Mouse (Mus musculus) liver, adult 2 months (tissue): ENCODE measurements around the gene C730034F03Rik. TPM values are rescaled to one million over a fixed set of nuclear protein-coding genes. Genes with fewer than 3 reads are reported as not detected.

ENCODE experiments used
- DNase-seq: peaks from one replicate; pipeline ENCODE4 v3.0.0-alpha.2; 2011; ENCODE audit warnings: low read depth, low spot score; ENCODE audit errors: extremely low read depth
- H3K27ac ChIP-seq: fragments of 200-500 bp; replicated peaks from 2 replicates; pipeline ENCODE4 v1.5.1; 2012; ENCODE audit warnings: low read depth, mild to moderate bottlenecking, control low read depth, inconsistent platforms, low read length; ENCODE audit not compliant: insufficient read depth
- H3K27me3 ChIP-seq: fragments of 200-500 bp; 2 replicates; pipeline ENCODE4 v1.6.1; 2012; ENCODE audit warnings: mild to moderate bottlenecking, moderate library complexity, low read length, inconsistent platforms; ENCODE audit not compliant: control insufficient read depth, insufficient read depth
- H3K36me3 ChIP-seq: fragments of 200-500 bp; 2 replicates; pipeline ENCODE4 v1.6.1; 2012; ENCODE audit warnings: low read length, inconsistent platforms; ENCODE audit not compliant: control insufficient read depth, insufficient read depth
- H3K4me1 ChIP-seq: fragments of 200-500 bp; 2 replicates; pipeline ENCODE4 v1.6.1; 2011; ENCODE audit warnings: low read length; ENCODE audit not compliant: control insufficient read depth, insufficient read depth
- H3K4me3 ChIP-seq: fragments of 200-500 bp; 2 replicates; pipeline ENCODE4 v1.5.1; 2011; ENCODE audit warnings: low read depth, mild to moderate bottlenecking, control low read depth, low read length, moderate library complexity; ENCODE audit not compliant: insufficient read depth
- H3K79me2 ChIP-seq: fragments of 200-500 bp; 2 replicates; pipeline ENCODE4 v1.6.1; 2012; ENCODE audit warnings: inconsistent platforms, mild to moderate bottlenecking, low read length, moderate library complexity; ENCODE audit not compliant: control insufficient read depth, insufficient read depth
- H3K9ac ChIP-seq: fragments of 200-500 bp; 2 replicates; pipeline ENCODE4 v1.6.1; 2012; ENCODE audit warnings: low read depth, mild to moderate bottlenecking, control low read depth, inconsistent platforms, low read length
- CTCF ChIP-seq: fragments of 200-500 bp; IDR thresholded peaks from 2 replicates; pipeline ENCODE4 v1.5.1; 2011; ENCODE audit warnings: low read depth, low read length, control low read depth
- POLR2A ChIP-seq: fragments of 200-500 bp; IDR thresholded peaks from 2 replicates; pipeline ENCODE4 v1.6.1; 2011; ENCODE audit warnings: low read length, control low read depth; ENCODE audit not compliant: insufficient read depth; ENCODE audit errors: extremely low read depth
- WGBS: fragments of 180-500 bp; shearing (Covaris S2); methylation state at CpG from one replicate; pipeline ENCODE4 v1.1.7; 2018; 5-methylcytosine and 5-hydroxymethylcytosine counted together
- polyA plus RNA-seq: library from polyadenylated mRNA; depleted of rRNA; stranded (reverse); fragments of >200 nt; gene quantifications from 2 replicates; pipeline ENCODE4 v1.2.3, GENCODE M21; 2012
- total RNA-seq: library from RNA; depleted of rRNA; stranded (reverse); fragments of >200 nt; gene quantifications from 2 replicates; pipeline ENCODE4 v1.2.3, GENCODE M21; 2014

C730034F03Rik gene
- total and polyA plus RNA-seq, 2 experiments: 0.83 to 1.6 TPM

GRCm38 (mm10) chr15:89415282-89415681 is 14.1 kb upstream of the C730034F03Rik start:
- no peak overlapping the region for H3K4me3 ChIP-seq
- TF ChIP-seq POLR2A (no peak), CTCF (no peak)
- no peaks in the 10 kb centered on the region for H3K27me3 ChIP-seq
- peaks cover 7% of the 10 kb centered on the region for H3K4me1 ChIP-seq
- no peak overlapping the region for H3K27ac ChIP-seq
- no peaks in the 10 kb centered on the region for H3K79me2 ChIP-seq
- no peak overlapping the region for H3K9ac ChIP-seq
- DNase-seq: peak; percentile 76
- WGBS: 26% methylated on average over 8 of the region's 8 CpGs
- H3K36me3 ChIP-seq: peaks cover 14% of the 10 kb centered on the region

- TF ChIP-seq POLR2A (no peak), CTCF (no peak)
- no peak overlapping the region for H3K9ac ChIP-seq
- WGBS: 94% methylated on average over 9 of the region's 9 CpGs
- no peak for DNase-seq
- no peaks in the 10 kb centered on the region for H3K79me2 ChIP-seq
- peaks cover 24% of the 10 kb centered on the region for H3K36me3 ChIP-seq
- H3K27me3 ChIP-seq: no peaks in the 10 kb centered on the region
- peaks cover 5% of the 10 kb centered on the region for H3K4me1 ChIP-seq
- no peak overlapping the region for H3K27ac ChIP-seq
- H3K4me3 ChIP-seq: no peak overlapping the region
These were observed 7.5 kb upstream of the C730034F03Rik start for GRCm38 (mm10) chr15:89421938-89422337.

- DNase-seq: no peak
- Histone ChIP-seq H3K27me3 (no peaks in the 10 kb centered on the region), H3K4me3 (no peak overlapping the region), H3K4me1 (peaks cover 12% of the 10 kb centered on the region), H3K36me3 (peaks cover 22% of the 10 kb centered on the region), H3K27ac (no peak overlapping the region), H3K9ac (no peak overlapping the region), H3K79me2 (no peaks in the 10 kb centered on the region)
- TF ChIP-seq POLR2A (no peak), CTCF (no peak)
- WGBS: 92% methylated on average over 8 of the region's 8 CpGs
These were observed 4.8 kb upstream of the C730034F03Rik start for GRCm38 (mm10) chr15:89424621-89425020.

- Histone ChIP-seq H3K79me2 (no peaks in the 10 kb centered on the region), H3K4me1 (peaks cover 12% of the 10 kb centered on the region), H3K27ac (peak within 1 kb of the TSS; percentile 7; the same call in 1 of the 2 replicates), H3K9ac (no peak within 1 kb of the TSS), H3K36me3 (peaks cover 17% of the 10 kb centered on the region), H3K27me3 (no peaks in the 10 kb centered on the region), H3K4me3 (no peak within 1 kb of the TSS)
- 40% methylated on average over 6 of the region's 6 CpGs for WGBS
- no peak for TF ChIP-seq POLR2A
- TF ChIP-seq CTCF: no peak
- peak; percentile 64 for DNase-seq
These were observed 3.7 kb upstream of the C730034F03Rik start, which contains the start of gene Cpt1b for GRCm38 (mm10) chr15:89425711-89426121. Gene Cpt1b, minus strand, starts transcription at chr15:89425863.

- DNase-seq: no peak
- Histone ChIP-seq H3K4me1 (peaks cover 16% of the 10 kb centered on the region), H3K9ac (no peak overlapping the region), H3K27me3 (no peaks in the 10 kb centered on the region), H3K4me3 (no peak overlapping the region), H3K36me3 (peaks cover 17% of the 10 kb centered on the region), H3K27ac (no peak overlapping the region), H3K79me2 (no peaks in the 10 kb centered on the region)
- WGBS: 75% methylated on average over 10 of the region's 10 CpGs
- TF ChIP-seq CTCF (no peak), POLR2A (no peak)
These were observed 2.7 kb upstream of the C730034F03Rik start for GRCm38 (mm10) chr15:89426716-89427115.

- Histone ChIP-seq H3K4me3 (0 out of 2 replicates have a peak overlapping the region, but pooled peaks have one; percentile 83), H3K79me2 (no peaks in the 10 kb centered on the region), H3K36me3 (peaks cover 17% of the 10 kb centered on the region), H3K27me3 (no peaks in the 10 kb centered on the region), H3K27ac (peak overlapping the region; percentile 32), H3K9ac (peak overlapping the region; percentile 53; the same call in 1 of the 2 replicates), H3K4me1 (peaks cover 16% of the 10 kb centered on the region)
- DNase-seq: peak; percentile 74
- WGBS: 61% methylated on average over 19 of the region's 19 CpGs
- TF ChIP-seq CTCF (no peak), POLR2A (no peak)
These were observed 1.1 kb upstream of the C730034F03Rik start for GRCm38 (mm10) chr15:89428136-89428790.
